Mouse (Mus musculus): Measurements from ENCODE around the gene Pax5.

GRCm38 (mm10) chr4:44685582-44685981 is 24.7 kb downstream of the Pax5 start:
- no peak for TF ChIP-seq CTCF (IDR thresholded peaks at IDR 0.05; ENCODE audit: low read depth, low read length)
- TF ChIP-seq POLR2A (IDR thresholded peaks at IDR 0.05; ENCODE audit: borderline replicate concordance, low read depth, low read length), result no peak
